Mouse (Mus musculus) limb, embryonic 13.5 days (tissue): ENCODE measurements at regions not wholly inside any gene's neighbourhood (a gene's known extent, or its start where the extent isn't known, plus 50 kb on each side); places are given as distances from the start of the nearest gene placed in this dataset.

Source experiments
- ATAC-seq: fragments of 200-750 bp; cut with Nextera tagmentation; 2 replicates; pipeline ENCODE4 v1.8.0; 2017; ENCODE audit warnings: low read depth, moderate number of reproducible peaks, moderate TSS enrichment; ENCODE audit not compliant: low FRiP score
- H3K27ac ChIP-seq: fragments of 300-500 bp; sonication (generic); 2 replicates; pipeline ENCODE4 v1.5.1; 2015; ENCODE audit warnings: inconsistent platforms, mild to moderate bottlenecking, moderate library complexity
- H3K27me3 ChIP-seq: fragments of 300-500 bp; sonication (generic); 2 replicates; pipeline ENCODE4 v1.6.1; 2015; ENCODE audit warnings: mild to moderate bottlenecking, inconsistent platforms
- H3K36me3 ChIP-seq: fragments of 300-500 bp; sonication (generic); 2 replicates; pipeline ENCODE4 v1.6.1; 2015; ENCODE audit warnings: inconsistent platforms, mild to moderate bottlenecking, moderate library complexity
- H3K4me1 ChIP-seq: fragments of 300-500 bp; sonication (generic); 2 replicates; pipeline ENCODE4 v1.6.1; 2015; ENCODE audit warnings: inconsistent platforms
- H3K4me2 ChIP-seq: fragments of 300-500 bp; sonication (generic); replicated peaks from 2 replicates; pipeline ENCODE4 v1.6.1; 2015; ENCODE audit warnings: inconsistent platforms, mild to moderate bottlenecking, moderate library complexity
- H3K4me3 ChIP-seq: fragments of 300-500 bp; sonication (generic); 2 replicates; pipeline ENCODE4 v1.5.1; 2015; ENCODE audit warnings: moderate library complexity, mild to moderate bottlenecking, inconsistent platforms
- H3K9ac ChIP-seq: fragments of 300-500 bp; sonication (generic); 2 replicates; pipeline ENCODE4 v1.6.1; 2015; ENCODE audit warnings: mild to moderate bottlenecking, inconsistent platforms
- H3K9me3 ChIP-seq: fragments of 300-500 bp; sonication (generic); 2 replicates; pipeline ENCODE4 v1.6.1; 2016; ENCODE audit warnings: inconsistent platforms
- WGBS: fragments of 180-500 bp; shearing (Covaris S2); methylation state at CpG from one replicate; pipeline ENCODE4 v1.1.7; 2015; 5-methylcytosine and 5-hydroxymethylcytosine counted together

GRCm38 (mm10) chr1:163555185-163555584 is 151.7 kb upstream of the Gorab start:
- H3K27ac ChIP-seq: no peak overlapping the region
- no peak for ATAC-seq
- no peak overlapping the region for H3K9ac ChIP-seq
- no peaks in the 10 kb centered on the region for H3K27me3 ChIP-seq
- no peak overlapping the region for H3K4me3 ChIP-seq
- H3K9me3 ChIP-seq: no peaks in the 10 kb centered on the region
- WGBS: 80% methylated on average over 2 of the region's 2 CpGs
- no peaks in the 10 kb centered on the region for H3K36me3 ChIP-seq
- H3K4me2 ChIP-seq: no peak overlapping the region
- H3K4me1 ChIP-seq: peaks cover 11% of the 10 kb centered on the region; the same call in 1 of the 2 replicates

DNA sequence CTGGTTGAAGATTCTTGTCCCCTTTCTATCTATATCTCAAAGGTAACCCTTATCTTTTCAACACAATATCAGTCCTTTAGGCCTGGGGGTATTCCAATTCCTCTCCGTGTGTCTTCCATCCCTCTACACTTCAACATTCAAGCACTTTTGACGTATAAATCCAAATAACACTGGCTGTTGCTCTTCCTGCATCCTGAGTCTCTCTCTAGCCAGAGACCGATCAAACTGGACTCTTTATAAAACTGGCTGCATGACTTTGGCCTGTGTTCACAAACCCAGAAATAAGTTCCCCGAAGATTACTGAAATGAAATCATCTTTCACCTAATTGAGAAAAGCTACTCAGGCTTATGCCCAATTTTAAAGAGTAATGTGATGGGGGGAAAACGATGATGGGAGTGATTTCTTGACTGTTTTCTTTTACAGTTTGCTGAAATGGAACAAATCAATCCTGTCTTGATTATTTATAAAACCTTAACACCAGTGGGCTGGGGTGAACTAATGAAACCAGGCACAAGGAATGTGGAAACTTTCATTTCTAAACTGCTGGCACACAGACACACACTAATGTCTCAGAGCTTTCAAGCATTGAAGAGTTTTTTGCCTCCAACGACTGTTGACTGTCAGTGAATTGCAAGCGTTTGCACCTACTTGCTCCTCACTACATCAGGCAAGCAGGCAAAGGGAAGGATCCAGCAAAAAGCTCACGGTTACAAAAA is 135.5 kb upstream of the Gorab start:
- Histone ChIP-seq H3K4me2 (no peak overlapping the region), H3K27ac (no peak overlapping the region), H3K9ac (no peak overlapping the region), H3K4me3 (no peak overlapping the region), H3K4me1 (peaks cover 20% of the 10 kb centered on the region), H3K36me3 (no peaks in the 10 kb centered on the region), H3K9me3 (no peaks in the 10 kb centered on the region), H3K27me3 (no peaks in the 10 kb centered on the region)
- ATAC-seq: no peak
- WGBS: 61% methylated on average over 8 of the region's 8 CpGs

- Histone ChIP-seq H3K9me3 (no peaks in the 10 kb centered on the region), H3K27ac (no peak overlapping the region), H3K4me3 (no peak overlapping the region), H3K27me3 (no peaks in the 10 kb centered on the region), H3K4me2 (no peak overlapping the region), H3K4me1 (0 out of 2 replicates have a peak, but pooled peaks cover 4% of the 10 kb centered on the region), H3K36me3 (no peaks in the 10 kb centered on the region), H3K9ac (no peak overlapping the region)
- no peak for ATAC-seq
- 75% methylated on average over 4 of the region's 4 CpGs for WGBS
Observed at GRCm38 (mm10) chr1:163530563-163530962, 127.1 kb upstream of the Gorab start.

DNA sequence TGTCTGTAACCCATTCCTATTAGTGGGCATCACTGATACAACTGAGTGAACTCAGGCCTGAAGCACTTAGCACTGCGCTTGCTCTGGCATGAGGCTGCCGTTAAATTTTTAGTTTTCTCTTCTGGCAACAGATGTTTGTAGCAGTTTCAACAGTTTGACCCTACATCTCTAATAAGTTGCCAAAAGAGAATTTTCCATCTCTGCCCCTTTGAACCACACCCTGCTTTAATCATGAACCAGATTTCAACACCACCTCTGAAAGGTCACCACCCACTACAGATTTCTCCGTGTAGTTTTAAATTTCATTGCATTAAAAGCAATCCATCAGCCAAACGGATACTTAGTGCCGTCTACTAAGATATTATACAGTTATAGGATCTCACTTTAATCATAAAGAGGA is 114.5 kb upstream of the Gorab start:
- no peak for ATAC-seq
- Histone ChIP-seq H3K9ac (no peak overlapping the region), H3K4me3 (no peak overlapping the region), H3K36me3 (no peaks in the 10 kb centered on the region), H3K4me1 (no peaks in the 10 kb centered on the region), H3K9me3 (no peaks in the 10 kb centered on the region), H3K4me2 (no peak overlapping the region), H3K27me3 (no peaks in the 10 kb centered on the region), H3K27ac (no peak overlapping the region)
- WGBS: 50% methylated on average over 5 of the region's 5 CpGs

DNA sequence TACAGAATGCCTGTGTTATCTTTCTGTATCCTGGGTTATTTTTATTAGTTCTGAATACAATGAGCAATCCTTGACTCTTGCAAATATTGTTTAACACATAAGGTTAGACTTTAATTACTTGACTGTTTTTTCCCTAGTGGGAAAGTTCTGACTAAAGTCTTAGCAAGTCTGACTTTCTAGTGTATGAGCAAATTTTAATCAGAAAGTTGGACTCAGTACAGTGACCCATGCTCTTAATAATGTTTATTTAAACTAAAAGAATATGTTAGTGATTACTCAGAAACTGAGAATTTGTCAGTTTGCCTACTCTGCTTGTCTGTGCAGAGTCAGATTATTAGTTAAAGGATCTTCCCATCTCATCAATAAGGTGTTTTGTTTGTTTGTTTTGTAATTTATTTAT is 109.4 kb upstream of the Gorab start:
- no peaks in the 10 kb centered on the region for H3K4me1 ChIP-seq
- H3K4me3 ChIP-seq: no peak overlapping the region
- no peaks in the 10 kb centered on the region for H3K9me3 ChIP-seq
- ATAC-seq: no peak
- no peaks in the 10 kb centered on the region for H3K36me3 ChIP-seq
- H3K4me2 ChIP-seq: no peak overlapping the region
- H3K27ac ChIP-seq: no peak overlapping the region
- H3K9ac ChIP-seq: no peak overlapping the region
- no peaks in the 10 kb centered on the region for H3K27me3 ChIP-seq

DNA sequence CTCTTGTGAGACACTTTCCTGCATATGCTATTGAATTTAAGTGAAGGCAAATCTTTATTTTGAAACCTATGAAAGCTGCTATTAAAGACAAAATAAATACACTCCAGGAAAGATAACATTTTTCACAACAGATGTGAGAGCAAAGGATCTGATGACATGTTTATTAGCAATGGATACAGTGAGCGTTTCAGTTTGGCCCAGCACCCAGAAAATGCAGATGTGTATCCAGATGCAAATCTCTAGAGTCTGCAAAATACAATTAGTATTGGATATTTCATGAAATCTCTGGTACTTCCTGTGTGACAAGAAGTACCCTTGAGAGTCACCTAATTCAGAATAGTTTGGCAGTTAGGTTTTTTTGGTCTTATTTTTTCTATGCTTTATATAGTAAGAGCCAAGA is 108.5 kb upstream of the Gorab start:
- Histone ChIP-seq H3K27me3 (no peaks in the 10 kb centered on the region), H3K9ac (no peak overlapping the region), H3K4me3 (no peak overlapping the region), H3K27ac (no peak overlapping the region), H3K4me2 (no peak overlapping the region), H3K36me3 (no peaks in the 10 kb centered on the region), H3K4me1 (no peaks in the 10 kb centered on the region), H3K9me3 (no peaks in the 10 kb centered on the region)
- ATAC-seq: no peak
- 30% methylated on average over 1 of the region's 1 CpGs for WGBS

- peak; percentile 67; the same call in 1 of the 2 replicates for ATAC-seq
- no peak overlapping the region for H3K27ac ChIP-seq
- no peaks in the 10 kb centered on the region for H3K36me3 ChIP-seq
- H3K9me3 ChIP-seq: no peaks in the 10 kb centered on the region
- no peak overlapping the region for H3K9ac ChIP-seq
- no peak overlapping the region for H3K4me3 ChIP-seq
- no peaks in the 10 kb centered on the region for H3K27me3 ChIP-seq
- H3K4me2 ChIP-seq: peak overlapping the region; percentile 12; the same call in 1 of the 2 replicates
- peaks cover 18% of the 10 kb centered on the region for H3K4me1 ChIP-seq
- 19% methylated on average over 7 of the region's 7 CpGs for WGBS
Observed at GRCm38 (mm10) chr1:163505035-163505434, 101.6 kb upstream of the Gorab start.

DNA sequence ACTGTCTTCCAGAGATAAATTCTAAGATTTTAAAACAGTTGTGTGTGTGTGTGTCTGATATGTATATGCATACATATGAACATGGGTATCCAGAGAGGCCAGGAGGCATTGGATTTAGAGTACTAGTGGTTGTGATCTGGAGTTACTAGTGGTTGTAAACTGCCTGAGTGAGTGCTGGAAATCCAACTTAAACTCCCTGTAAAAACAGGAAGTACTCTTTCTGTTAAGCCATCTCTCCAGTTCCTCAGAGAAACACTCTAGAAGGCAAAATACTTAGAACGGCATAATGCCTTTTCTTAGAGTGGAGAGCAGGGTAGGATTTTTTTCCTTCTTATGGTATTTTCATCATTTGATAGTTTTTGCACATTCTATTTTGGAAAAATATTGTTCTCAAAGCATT is 99.1 kb upstream of the Gorab start:
- H3K36me3 ChIP-seq: no peaks in the 10 kb centered on the region
- H3K9me3 ChIP-seq: no peaks in the 10 kb centered on the region
- H3K9ac ChIP-seq: no peak overlapping the region
- ATAC-seq: no peak
- no peak overlapping the region for H3K4me3 ChIP-seq
- H3K4me2 ChIP-seq: no peak overlapping the region
- peaks cover 18% of the 10 kb centered on the region for H3K4me1 ChIP-seq
- no peak overlapping the region for H3K27ac ChIP-seq
- no peaks in the 10 kb centered on the region for H3K27me3 ChIP-seq
- WGBS: 78% methylated on average over 1 of the region's 1 CpGs

DNA sequence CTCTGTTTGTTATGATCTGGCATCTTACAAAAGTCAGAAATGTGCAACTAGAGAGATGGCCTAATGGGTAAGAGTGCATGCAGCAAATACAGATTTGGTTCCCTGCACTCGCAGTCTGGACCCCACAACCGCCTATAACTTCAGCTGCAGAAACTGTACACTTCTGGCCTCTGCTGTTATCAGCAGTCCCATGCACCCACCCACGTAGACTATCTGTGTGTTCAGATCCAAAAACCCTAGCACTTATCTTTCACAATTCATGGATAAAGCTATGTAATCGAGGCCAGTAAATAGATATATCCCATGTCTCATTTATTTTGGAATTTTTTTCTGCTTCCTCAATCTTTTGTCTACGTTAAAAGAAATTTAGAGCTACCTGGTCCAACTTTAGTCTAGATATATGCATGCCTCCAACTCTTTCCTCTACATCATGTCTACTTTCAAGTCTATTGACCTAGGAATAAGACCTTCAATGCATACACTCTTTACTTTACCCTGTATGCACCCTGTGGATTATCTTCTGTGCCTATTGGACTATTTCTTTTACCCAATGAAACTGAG is 95.0 kb upstream of the Gorab start:
- Histone ChIP-seq H3K27ac (no peak overlapping the region), H3K36me3 (no peaks in the 10 kb centered on the region), H3K4me3 (no peak overlapping the region), H3K9me3 (no peaks in the 10 kb centered on the region), H3K4me1 (no peaks in the 10 kb centered on the region), H3K4me2 (no peak overlapping the region), H3K27me3 (no peaks in the 10 kb centered on the region), H3K9ac (no peak overlapping the region)
- WGBS: 87% methylated on average over 5 of the region's 5 CpGs
- ATAC-seq: no peak

DNA sequence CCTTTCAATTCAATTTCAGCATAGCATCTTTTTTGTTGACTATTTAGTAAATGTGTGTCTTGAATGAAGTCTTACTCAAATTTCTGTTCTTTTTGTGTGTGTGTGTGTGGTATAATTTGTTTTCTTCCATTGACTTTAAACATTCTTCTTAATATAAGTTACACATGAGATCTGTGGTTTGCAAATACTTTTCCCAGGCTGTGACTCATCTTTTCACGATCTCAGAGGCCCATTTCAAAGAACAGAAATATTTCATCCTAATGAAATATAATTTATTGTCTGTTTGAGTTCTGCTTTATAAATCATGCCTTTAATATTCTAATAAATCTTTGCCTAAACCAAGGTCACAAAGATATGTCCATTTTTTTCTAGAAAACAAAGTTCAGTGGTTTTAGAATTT is 92.9 kb upstream of the Gorab start:
- Histone ChIP-seq H3K9ac (no peak overlapping the region), H3K27ac (no peak overlapping the region), H3K4me2 (no peak overlapping the region), H3K4me3 (no peak overlapping the region), H3K4me1 (no peaks in the 10 kb centered on the region), H3K36me3 (no peaks in the 10 kb centered on the region), H3K9me3 (no peaks in the 10 kb centered on the region), H3K27me3 (no peaks in the 10 kb centered on the region)
- WGBS: 80% methylated on average over 1 of the region's 1 CpGs
- no peak for ATAC-seq

GRCm38 (mm10) chr1:163488532-163488931 is 85.1 kb upstream of the Gorab start:
- H3K9me3 ChIP-seq: peaks cover 3% of the 10 kb centered on the region; the same call in 1 of the 2 replicates
- no peak overlapping the region for H3K27ac ChIP-seq
- H3K4me1 ChIP-seq: no peaks in the 10 kb centered on the region
- no peaks in the 10 kb centered on the region for H3K36me3 ChIP-seq
- ATAC-seq: no peak
- H3K9ac ChIP-seq: no peak overlapping the region
- H3K4me2 ChIP-seq: no peak overlapping the region
- H3K27me3 ChIP-seq: no peaks in the 10 kb centered on the region
- no peak overlapping the region for H3K4me3 ChIP-seq
- 40% methylated on average over 6 of the region's 6 CpGs for WGBS

DNA sequence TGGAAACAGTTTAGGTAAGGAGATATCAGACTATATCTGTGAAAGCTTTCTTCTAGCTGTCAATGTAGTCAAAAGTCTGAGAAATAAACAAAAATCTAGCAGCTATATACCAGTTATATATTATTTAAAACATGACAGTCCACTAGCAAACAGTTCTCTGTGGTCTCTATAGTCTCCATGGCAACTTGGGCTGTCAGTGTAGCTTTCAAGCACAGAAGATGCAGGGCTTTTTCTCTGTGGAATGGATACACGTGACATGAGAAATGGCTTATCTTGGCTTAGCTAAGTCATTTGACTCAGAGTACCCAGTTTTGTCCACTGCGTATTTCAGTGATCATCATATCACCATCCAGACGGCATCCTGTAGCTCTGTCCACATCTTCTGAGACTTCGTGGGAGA is 84.6 kb upstream of the Gorab start:
- Histone ChIP-seq H3K4me3 (no peak overlapping the region), H3K4me1 (no peaks in the 10 kb centered on the region), H3K27me3 (no peaks in the 10 kb centered on the region), H3K36me3 (no peaks in the 10 kb centered on the region), H3K27ac (no peak overlapping the region), H3K4me2 (no peak overlapping the region), H3K9ac (no peak overlapping the region), H3K9me3 (peaks cover 3% of the 10 kb centered on the region; the same call in 1 of the 2 replicates)
- WGBS: 56% methylated on average over 4 of the region's 4 CpGs
- no peak for ATAC-seq

- H3K4me2 ChIP-seq: no peak overlapping the region
- H3K9me3 ChIP-seq: peaks cover 7% of the 10 kb centered on the region
- H3K4me1 ChIP-seq: no peaks in the 10 kb centered on the region
- H3K9ac ChIP-seq: no peak overlapping the region
- 82% methylated on average over 3 of the region's 3 CpGs for WGBS
- H3K36me3 ChIP-seq: no peaks in the 10 kb centered on the region
- ATAC-seq: no peak
- no peaks in the 10 kb centered on the region for H3K27me3 ChIP-seq
- H3K27ac ChIP-seq: no peak overlapping the region
- H3K4me3 ChIP-seq: no peak overlapping the region
Observed at GRCm38 (mm10) chr1:163483098-163483497, 79.6 kb upstream of the Gorab start.
